Mouse (Mus musculus) naive thymus-derived CD4-positive, alpha-beta T cell, adult 2 months (primary cell): ENCODE results near the gene Mrtfa.
"Not testable (repeated sequence)": the region's sequence is repeated elsewhere in the genome, so short reads cannot be mapped to it uniquely, and the experiment has no call there.

ENCODE experiments used
- DNase-seq: peaks from one replicate; pipeline ENCODE4 v3.0.0-alpha.2; 2011; ENCODE audit warnings: low read depth

The Mrtfa gene

GRCm38 (mm10) chr15:81190630-81191178 lies at the start of gene Mrtfa:
Gene Mrtfa, minus strand, starts transcription at chr15:81190757.
- peak; percentile 99 for DNase-seq

GRCm38 (mm10) chr15:81239794-81240343 lies 49.3 kb upstream of the Mrtfa start:
- no peak for DNase-seq

GRCm38 (mm10) chr15:81239261-81239660 lies 48.7 kb upstream of the Mrtfa start:
- DNase-seq: peak; percentile 55

GRCm38 (mm10) chr15:81237471-81237870 lies 46.9 kb upstream of the Mrtfa start:
- DNase-seq: no peak

GRCm38 (mm10) chr15:81236062-81236461 lies 45.5 kb upstream of the Mrtfa start:
- no peak for DNase-seq

- no peak for DNase-seq
Observed at GRCm38 (mm10) chr15:81235086-81235920, 44.7 kb upstream of the Mrtfa start, which contains the start of gene Mchr1. Gene Mchr1, plus strand, starts transcription at chr15:81235499.

GRCm38 (mm10) chr15:81231325-81231724 lies 40.8 kb upstream of the Mrtfa start:
- DNase-seq: no peak

- DNase-seq: no peak
Observed at GRCm38 (mm10) chr15:81229791-81230190, 39.2 kb upstream of the Mrtfa start.

- no peak for DNase-seq
Observed at GRCm38 (mm10) chr15:81228258-81228657, 37.7 kb upstream of the Mrtfa start.

GRCm38 (mm10) chr15:81227275-81227674 lies 36.7 kb upstream of the Mrtfa start:
- no peak for DNase-seq

- no peak for DNase-seq
Observed at GRCm38 (mm10) chr15:81226796-81227195, 36.2 kb upstream of the Mrtfa start.

- no peak for DNase-seq
Observed at GRCm38 (mm10) chr15:81225732-81226131, 35.2 kb upstream of the Mrtfa start.

GRCm38 (mm10) chr15:81225016-81225415 lies 34.5 kb upstream of the Mrtfa start:
- no peak for DNase-seq

- no peak for DNase-seq
Observed at GRCm38 (mm10) chr15:81221446-81221845, 30.9 kb upstream of the Mrtfa start.

- not testable (repeated sequence) for DNase-seq
Observed at GRCm38 (mm10) chr15:81220051-81220450, 29.5 kb upstream of the Mrtfa start.

- no peak for DNase-seq
Observed at GRCm38 (mm10) chr15:81219054-81219453, 28.5 kb upstream of the Mrtfa start.

GRCm38 (mm10) chr15:81216906-81217653 lies 26.5 kb upstream of the Mrtfa start:
- no peak for DNase-seq

- DNase-seq: no peak
Observed at GRCm38 (mm10) chr15:81212976-81213375, 22.4 kb upstream of the Mrtfa start.

- peak; percentile 30 for DNase-seq
Observed at GRCm38 (mm10) chr15:81210496-81210895, 19.9 kb upstream of the Mrtfa start.

GRCm38 (mm10) chr15:81202462-81202861 lies 11.9 kb upstream of the Mrtfa start:
- no peak for DNase-seq

GRCm38 (mm10) chr15:81199372-81199959 lies 8.9 kb upstream of the Mrtfa start:
- DNase-seq: peak; percentile 92

- DNase-seq: peak; percentile 47
Observed at GRCm38 (mm10) chr15:81198447-81198846, 7.9 kb upstream of the Mrtfa start.
